Mouse (Mus musculus) megakaryocyte, embryonic 14.5 days (primary cell): ENCODE data around the gene Auts2.

ENCODE experiments used
- FLI1 ChIP-seq: IDR thresholded peaks from 2 replicates; pipeline ENCODE4 v1.6.1; 2012; ENCODE audit warnings: low read length, inconsistent platforms, mixed read lengths
- GATA1 ChIP-seq: IDR thresholded peaks from 3 replicates; pipeline ENCODE4 v1.6.1; 2012; ENCODE audit warnings: mixed read lengths, low read length, inconsistent platforms, borderline replicate concordance

DNA sequence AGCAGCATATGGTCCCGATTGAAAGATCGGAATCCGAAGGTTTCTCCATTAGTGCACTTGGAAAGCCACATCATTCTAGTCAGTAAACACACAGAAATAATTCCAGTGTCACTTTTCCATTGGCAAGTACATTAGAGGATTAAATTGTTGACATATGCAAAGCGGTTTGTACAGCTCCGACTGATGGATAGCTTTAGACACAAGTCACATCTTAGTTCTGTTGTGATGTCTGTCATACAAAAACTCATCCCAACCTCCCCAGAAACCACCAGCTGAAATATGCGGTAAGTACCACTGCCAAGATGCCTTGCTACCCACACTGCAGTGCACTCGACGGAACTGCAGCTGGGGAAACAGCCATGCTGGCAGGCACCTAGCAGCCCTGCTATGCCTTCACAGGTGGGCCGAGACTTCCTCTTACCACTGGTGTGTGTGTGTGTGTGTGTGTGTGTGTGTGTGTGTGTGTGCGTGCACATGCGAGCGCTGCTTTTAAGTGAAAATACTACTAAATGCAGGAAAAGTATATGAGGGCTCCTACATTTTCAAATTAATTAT, 322.7 kb downstream of the Auts2 start:
- TF ChIP-seq FLI1 (no peak), GATA1 (no peak)
